Mouse (Mus musculus): ENCODE measurements around the gene Gpr107. TPM values are rescaled to one million over a fixed set of nuclear protein-coding genes. Genes with fewer than 3 reads are reported as not detected.
"Not testable (repeated sequence)": the region's sequence is repeated elsewhere in the genome, so short reads cannot be mapped to it uniquely, and the experiment has no call there.

Gene Gpr107
- total RNA-seq, 2 experiments from 2014 or later, result 19.2 to 23.8 TPM

- intact Hi-C loops (cut with DNase I), result loop anchor here (5.0 kb wide), 1 partner anchor 122 kb away; no protein-coding TSS in a partner anchor
- no peak for DNase-seq
These were observed 8.1 kb upstream of the Gpr107 start for GRCm38 (mm10) chr2:31143768-31144695.

- no peak for DNase-seq
- intact Hi-C loops (cut with DNase I), result loop anchor here (5.0 kb wide), 1 partner anchor 123 kb away; no protein-coding TSS in a partner anchor
These were observed 7.2 kb upstream of the Gpr107 start for GRCm38 (mm10) chr2:31144901-31145300.

- intact Hi-C loops (cut with DNase I), result no loop called here
These were observed 5.1 kb upstream of the Gpr107 start for GRCm38 (mm10) chr2:31147054-31147453.

GRCm38 (mm10) chr2:31150762-31151161 is 1.4 kb upstream of the Gpr107 start:
- intact Hi-C loops (cut with DNase I), result no loop called here
- DNase-seq, result no peak

More at GRCm38 (mm10) chr2:31147054-31147453, 5.1 kb upstream of the Gpr107 start:
- DNase-seq, result no peak

- intact Hi-C loops (cut with DNase I), result no loop called here
- DNase-seq, result no peak
These were observed 4.7 kb downstream of the Gpr107 start for GRCm38 (mm10) chr2:31156846-31157245.

GRCm38 (mm10) chr2:31160147-31160920 is 8.2 kb downstream of the Gpr107 start:
- DNase-seq, result no peak
- intact Hi-C loops (cut with DNase I), result no loop called here

GRCm38 (mm10) chr2:31161620-31162019 is 9.5 kb downstream of the Gpr107 start:
- intact Hi-C loops (cut with DNase I), result no loop called here
- no peak for DNase-seq

GRCm38 (mm10) chr2:31163361-31164118 is 11.4 kb downstream of the Gpr107 start:
- DNase-seq, result no peak
- intact Hi-C loops (cut with DNase I), result no loop called here

GRCm38 (mm10) chr2:31164841-31165455 is 12.8 kb downstream of the Gpr107 start:
- intact Hi-C loops (cut with DNase I), result loop anchor here (5.0 kb wide), 1 partner anchor 143 kb away; no protein-coding TSS in a partner anchor
- DNase-seq, result no peak

GRCm38 (mm10) chr2:31165529-31165928 is 13.4 kb downstream of the Gpr107 start:
- no peak for DNase-seq
- intact Hi-C loops (cut with DNase I), result loop anchor here (5.0 kb wide), 1 partner anchor 143 kb away; no protein-coding TSS in a partner anchor

- intact Hi-C loops (cut with DNase I), result loop anchor here (5.0 kb wide), 1 partner anchor 145 kb away; no protein-coding TSS in a partner anchor
- DNase-seq, result not testable (repeated sequence)
These were observed 15.5 kb downstream of the Gpr107 start for GRCm38 (mm10) chr2:31167571-31167970.

- intact Hi-C loops (cut with DNase I), result loop anchor here (5.0 kb wide), 1 partner anchor 147 kb away; no protein-coding TSS in a partner anchor
- DNase-seq, result no peak
These were observed 16.9 kb downstream of the Gpr107 start for GRCm38 (mm10) chr2:31169001-31169400.

- no peak for DNase-seq
- intact Hi-C loops (cut with DNase I), result no loop called here
These were observed 18.0 kb downstream of the Gpr107 start for GRCm38 (mm10) chr2:31170164-31170563.

- no peak for DNase-seq
- intact Hi-C loops (cut with DNase I), result no loop called here
These were observed 19.9 kb downstream of the Gpr107 start for GRCm38 (mm10) chr2:31172001-31172400.

GRCm38 (mm10) chr2:31172536-31172935 is 20.4 kb downstream of the Gpr107 start:
- intact Hi-C loops (cut with DNase I), result no loop called here

GRCm38 (mm10) chr2:31173290-31173689 is 21.2 kb downstream of the Gpr107 start:
- no peak for DNase-seq
- intact Hi-C loops (cut with DNase I), result no loop called here

More at GRCm38 (mm10) chr2:31172536-31172935, 20.4 kb downstream of the Gpr107 start:
- no peak for DNase-seq

- intact Hi-C loops (cut with DNase I); DNase-seq: not testable (repeated sequence)
These were observed 26.5 kb downstream of the Gpr107 start for GRCm38 (mm10) chr2:31178593-31178992.

GRCm38 (mm10) chr2:31179471-31179870 is 27.4 kb downstream of the Gpr107 start:
- no peak for DNase-seq
- intact Hi-C loops (cut with DNase I), result no loop called here

- no peak for DNase-seq
- intact Hi-C loops (cut with DNase I), result no loop called here
These were observed 28.0 kb downstream of the Gpr107 start for GRCm38 (mm10) chr2:31180081-31180551.

Measured in gastrocnemius, postnatal 36 days (tissue).